ENCODE assay signal across 17 mouse cellular contexts in the genomic region with DNA sequence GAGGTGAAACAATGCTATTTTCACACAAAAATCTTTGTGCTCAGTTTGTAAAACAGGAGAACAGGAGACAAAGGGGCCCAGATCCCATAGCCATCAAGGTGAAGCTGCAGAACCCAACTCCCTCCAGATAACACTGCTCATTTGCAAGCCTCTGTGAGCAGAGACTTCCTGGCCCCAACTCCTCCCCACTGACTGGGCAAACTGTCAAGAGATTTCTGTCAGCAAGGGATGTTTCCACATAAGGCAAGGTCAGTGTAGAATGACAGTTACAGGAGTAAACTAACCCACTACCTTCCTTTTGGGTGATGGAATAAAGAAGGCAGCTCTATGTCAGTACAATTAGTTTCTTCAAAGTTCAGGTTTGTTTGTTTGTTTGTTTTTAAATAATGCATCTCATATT. TPM values are rescaled to one million over a fixed set of nuclear protein-coding genes. Genes with fewer than 3 reads are reported as not detected.
DNase-seq lines count a peak whose midpoint lies in the region; ATAC-seq and TF ChIP-seq lines count a peak whose summit lies in the region.
"Had no signal": no experiment of that assay in that cellular context is flagged by ENCODE, and none has a peak within 500 bp of the region (broad histone marks: within the 10 kb centered on the region; RNA-seq: fewer than 3 reads in every experiment).

No protein-coding gene starts in this region.

- H3K9me3 ChIP-seq in heart, embryonic 15.5 days (replicated peaks), result no peaks in the 10 kb centered on the region
- H3K9me3 ChIP-seq in midbrain, postnatal 0 days (ENCODE audit: low read length), result no peaks in the 10 kb centered on the region
- H3K9me3 ChIP-seq: G1E; hindbrain, embryonic 10.5 days; neural tube, embryonic 12.5 days had no signal

- TF ChIP-seq CTCF in midbrain, postnatal 0 days (IDR thresholded peaks at IDR 0.05), result no peak

- no peak for ATAC-seq in heart, embryonic 15.5 days (replicated peaks; ENCODE audit: insufficient number of reproducible peaks, insufficient read depth, low FRiP score, low read depth)
- ATAC-seq in megakaryocyte-erythroid progenitor cell, adult 5-6 weeks (replicated peaks; ENCODE audit: low FRiP score, low TSS enrichment, poor library complexity, severe bottlenecking), result 0 out of 2 replicates have a peak, but pooled peaks have one; percentile 47
- no peak for ATAC-seq in midbrain, postnatal 0 days (ENCODE audit: low FRiP score)
- ATAC-seq: midbrain, embryonic 16.5 days had no signal

- H3K36me3 ChIP-seq in heart, embryonic 15.5 days, result peaks cover 42% of the 10 kb centered on the region
- peaks cover 25% of the 10 kb centered on the region for H3K36me3 ChIP-seq in midbrain, postnatal 0 days (ENCODE audit: insufficient read depth, low read length)

- H3K4me2 ChIP-seq in heart, embryonic 15.5 days, result no peak overlapping the region
- no peak overlapping the region for H3K4me2 ChIP-seq in midbrain, postnatal 0 days (ENCODE audit: low read depth, low read length, poor library complexity, severe bottlenecking)
- H3K4me2 ChIP-seq: neural tube, embryonic 12.5 days had no signal

- no peak overlapping the region for H3K9ac ChIP-seq in heart, embryonic 15.5 days
- H3K9ac ChIP-seq in midbrain, postnatal 0 days (replicated peaks; ENCODE audit: low read length, poor library complexity, severe bottlenecking), result no peak overlapping the region
- H3K9ac ChIP-seq: neural tube, embryonic 12.5 days had no signal

- H3K27ac ChIP-seq in heart, embryonic 15.5 days, result peak overlapping the region; percentile 47; the same call in 1 of the 2 replicates
- H3K27ac ChIP-seq in midbrain, postnatal 0 days (ENCODE audit: low read depth, low read length), result no peak overlapping the region
- H3K27ac ChIP-seq: hindbrain, embryonic 10.5 days; neural tube, embryonic 12.5 days had no signal

- peak; percentile 9 for DNase-seq in gastrocnemius, postnatal 14 days
- DNase-seq in gastrocnemius, postnatal 36 days, result no peak
- DNase-seq in lung, postnatal 10 days, result peak; percentile 8
- no peak for DNase-seq in lung, adult 18-20 months
- DNase-seq in midbrain, postnatal 0 days (ENCODE audit: low spot score), result no peak
- DNase-seq in ovary, postnatal 14 days (ENCODE audit: low spot score), result no peak
- DNase-seq: cerebellum, postnatal 14 days; kidney, postnatal 25 days; layer of hippocampus, postnatal 36 days; lung, postnatal 14 days; thymus, adult 2 months had no signal

- H3K27me3 ChIP-seq in heart, embryonic 15.5 days, result no peaks in the 10 kb centered on the region
- no peaks in the 10 kb centered on the region for H3K27me3 ChIP-seq in midbrain, postnatal 0 days (ENCODE audit: insufficient read depth, low read length)
- H3K27me3 ChIP-seq: neural tube, embryonic 12.5 days had no signal

- peaks cover 14% of the 10 kb centered on the region for H3K4me1 ChIP-seq in heart, embryonic 15.5 days (replicated peaks)
- H3K4me1 ChIP-seq in midbrain, postnatal 0 days (ENCODE audit: insufficient read depth, low read length), result no peaks in the 10 kb centered on the region
- H3K4me1 ChIP-seq: hindbrain, embryonic 10.5 days; neural tube, embryonic 12.5 days had no signal

- intact Hi-C loops in gastrocnemius, postnatal 14 days (cut with DNase I; ENCODE audit: low total_unique reads), result no loop called here
- intact Hi-C loops in gastrocnemius, postnatal 36 days (cut with DNase I), result no loop called here

- no peak overlapping the region for H3K4me3 ChIP-seq in heart, embryonic 15.5 days
- H3K4me3 ChIP-seq in midbrain, postnatal 0 days (ENCODE audit: low read depth, low read length), result no peak overlapping the region
- H3K4me3 ChIP-seq: hindbrain, embryonic 10.5 days; neural tube, embryonic 12.5 days had no signal

RNA-seq across cellular contexts. Expression of gene Dner, which starts 26.8 kb away (rescaled TPM):
- total RNA-seq in gastrocnemius, postnatal 14 days (2021), result under 1 TPM; 0.47 to 0.90 TPM
- total RNA-seq in gastrocnemius, postnatal 36 days (2021), result not detected
- polyA plus RNA-seq in heart, embryonic 15.5 days (2015; fragmentation: Nextera tagmentation; extraction: Ambion mirVana), result 0.67 and 1.3 TPM in 2 replicates
- total RNA-seq in megakaryocyte-erythroid progenitor cell, adult 5-6 weeks (2014; fragmentation: Nextera tagmentation), result not detected in 2 replicates
- not detected in 2 replicates for total RNA-seq in megakaryocyte-erythroid progenitor cell, adult 5-6 weeks (2017)
- total RNA-seq in midbrain, postnatal 0 days (2014; rRNA removed), result 321 TPM in 2 replicates
- 323 and 326 TPM in 2 replicates for polyA plus RNA-seq in midbrain, postnatal 0 days (2015; fragmentation: Nextera tagmentation; extraction: Ambion mirVana)
- polyA plus RNA-seq: G1E had no signal

Comparison
In these comparisons a context has a peak if more than half of its experiments do, and no peak if none do; other contexts are left out.
1. DNase-seq: peak in gastrocnemius, postnatal 14 days (single experiment) and lung, postnatal 10 days (single experiment); none in gastrocnemius, postnatal 36 days (0 of 2), lung, adult 18-20 months (0 of 2), midbrain, postnatal 0 days (single experiment) and ovary, postnatal 14 days (single experiment).
2. RNA of gene Dner, which starts 26.8 kb away (total RNA-seq): 321 TPM in midbrain, postnatal 0 days; 0.47 to 0.90 TPM in gastrocnemius, postnatal 14 days, not detected in gastrocnemius, postnatal 36 days and not detected in megakaryocyte-erythroid progenitor cell, adult 5-6 weeks; every median in the first group is over 100 times any median in the second.